Mouse (Mus musculus): Measurements from ENCODE around the gene Akap9. TPM values are rescaled to one million over a fixed set of nuclear protein-coding genes. Genes with fewer than 3 reads are reported as not detected.
"Not testable (repeated sequence)": the region's sequence is repeated elsewhere in the genome, so short reads cannot be mapped to it uniquely, and the experiment has no call there.

Akap9 gene
- polyA plus RNA-seq, 1 experiment from 2014 or later = 107 TPM

DNA sequence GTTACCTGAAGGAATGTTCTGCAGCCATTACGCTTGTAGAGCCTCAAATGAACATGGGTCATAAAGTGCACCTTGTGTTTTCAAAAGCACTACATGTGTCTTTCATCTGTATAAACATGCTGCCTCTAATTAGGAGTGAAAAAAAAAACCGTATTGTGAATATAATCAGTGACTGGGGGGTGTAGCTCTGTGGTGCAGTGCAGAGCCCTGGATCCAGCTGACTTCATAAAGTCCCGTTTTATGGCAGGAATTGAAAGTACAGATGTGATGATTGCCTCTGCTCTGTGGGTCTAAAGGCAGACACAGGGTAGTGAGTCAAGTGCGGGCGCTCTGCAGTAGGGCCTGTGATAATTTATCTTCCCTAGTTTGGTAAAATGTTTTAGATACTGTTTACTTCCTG is 2.9 kb downstream of the Akap9 start:
- 60% methylated on average over 5 of the region's 5 CpGs for WGBS
- no peaks in the 10 kb centered on the region for H3K27me3 ChIP-seq (ENCODE audit: control insufficient read depth, insufficient read depth, low read depth, low read length)

GRCm38 (mm10) chr5:3931636-3932035 is 3.8 kb downstream of the Akap9 start:
- Histone ChIP-seq H3K4me2 (ENCODE audit: low read depth, low read length) (no peak overlapping the region), H3K9ac (ENCODE audit: low read length) (no peak overlapping the region), H3K36me3 (ENCODE audit: control insufficient read depth, insufficient read depth, low read length) (no peaks in the 10 kb centered on the region), H3K4me3 (ENCODE audit: low read length) (no peak overlapping the region), H3K4me1 (replicated peaks; ENCODE audit: control insufficient read depth, insufficient read depth, low read length) (peaks cover 6% of the 10 kb centered on the region; the same call in 1 of the 2 replicates), H3K9me3 (ENCODE audit: control insufficient read depth, low read length) (no peaks in the 10 kb centered on the region), H3K27me3 (ENCODE audit: control insufficient read depth, insufficient read depth, low read depth, low read length) (no peaks in the 10 kb centered on the region), H3K27ac (ENCODE audit: low read length) (no peak overlapping the region)
- no peak for ATAC-seq (ENCODE audit: low read depth)
- WGBS = 91% methylated on average over 3 of the region's 3 CpGs

More for the DNA sequence above, 2.9 kb downstream of the Akap9 start:
- ATAC-seq (ENCODE audit: low read depth) = no peak
- H3K4me1 ChIP-seq (replicated peaks; ENCODE audit: control insufficient read depth, insufficient read depth, low read length) = peaks cover 6% of the 10 kb centered on the region; the same call in 1 of the 2 replicates
- no peak overlapping the region for H3K9ac ChIP-seq (ENCODE audit: low read length)
- no peak overlapping the region for H3K4me3 ChIP-seq (ENCODE audit: low read length)
- H3K4me2 ChIP-seq (ENCODE audit: low read depth, low read length) = no peak overlapping the region
- no peaks in the 10 kb centered on the region for H3K36me3 ChIP-seq (ENCODE audit: control insufficient read depth, insufficient read depth, low read length)
- H3K27ac ChIP-seq (ENCODE audit: low read length) = no peak overlapping the region
- no peaks in the 10 kb centered on the region for H3K9me3 ChIP-seq (ENCODE audit: control insufficient read depth, low read length)

- WGBS = 90% methylated on average over 3 of the region's 3 CpGs
- no peaks in the 10 kb centered on the region for H3K27me3 ChIP-seq (ENCODE audit: control insufficient read depth, insufficient read depth, low read depth, low read length)
- peaks cover 12% of the 10 kb centered on the region for H3K4me1 ChIP-seq (replicated peaks; ENCODE audit: control insufficient read depth, insufficient read depth, low read length)
- H3K27ac ChIP-seq (ENCODE audit: low read length) = no peak overlapping the region
- H3K9ac ChIP-seq (ENCODE audit: low read length) = no peak overlapping the region
- H3K4me3 ChIP-seq (ENCODE audit: low read length) = no peak overlapping the region
- H3K9me3 ChIP-seq (ENCODE audit: control insufficient read depth, low read length) = no peaks in the 10 kb centered on the region
- no peak overlapping the region for H3K4me2 ChIP-seq (ENCODE audit: low read depth, low read length)
- no peak for ATAC-seq (ENCODE audit: low read depth)
- no peaks in the 10 kb centered on the region for H3K36me3 ChIP-seq (ENCODE audit: control insufficient read depth, insufficient read depth, low read length)
Measured at GRCm38 (mm10) chr5:3933551-3933950, 5.7 kb downstream of the Akap9 start.

- no peak overlapping the region for H3K27ac ChIP-seq (ENCODE audit: low read length)
- H3K4me3 ChIP-seq (ENCODE audit: low read length) = no peak overlapping the region
- peaks cover 6% of the 10 kb centered on the region for H3K4me1 ChIP-seq (replicated peaks; ENCODE audit: control insufficient read depth, insufficient read depth, low read length)
- no peak overlapping the region for H3K4me2 ChIP-seq (ENCODE audit: low read depth, low read length)
- no peaks in the 10 kb centered on the region for H3K27me3 ChIP-seq (ENCODE audit: control insufficient read depth, insufficient read depth, low read depth, low read length)
- H3K9me3 ChIP-seq (ENCODE audit: control insufficient read depth, low read length) = no peaks in the 10 kb centered on the region
- 79% methylated on average over 5 of the region's 5 CpGs for WGBS
- ATAC-seq (ENCODE audit: low read depth) = no peak
- no peak overlapping the region for H3K9ac ChIP-seq (ENCODE audit: low read length)
- no peaks in the 10 kb centered on the region for H3K36me3 ChIP-seq (ENCODE audit: control insufficient read depth, insufficient read depth, low read length)
Measured at GRCm38 (mm10) chr5:3935266-3935665, 7.4 kb downstream of the Akap9 start.

- Histone ChIP-seq H3K27me3 (ENCODE audit: control insufficient read depth, insufficient read depth, low read depth, low read length) (no peaks in the 10 kb centered on the region), H3K4me1 (replicated peaks; ENCODE audit: control insufficient read depth, insufficient read depth, low read length) (peaks cover 6% of the 10 kb centered on the region), H3K4me3 (ENCODE audit: low read length) (no peak overlapping the region), H3K9ac (ENCODE audit: low read length) (no peak overlapping the region), H3K4me2 (ENCODE audit: low read depth, low read length) (no peak overlapping the region), H3K27ac (ENCODE audit: low read length) (no peak overlapping the region), H3K36me3 (ENCODE audit: control insufficient read depth, insufficient read depth, low read length) (no peaks in the 10 kb centered on the region), H3K9me3 (ENCODE audit: control insufficient read depth, low read length) (no peaks in the 10 kb centered on the region)
- WGBS = 62% methylated on average over 8 of the region's 8 CpGs
- peak; percentile 52; the same call in 1 of the 2 replicates for ATAC-seq (ENCODE audit: low read depth)
Measured at GRCm38 (mm10) chr5:3935778-3936554, 8.1 kb downstream of the Akap9 start.

DNA sequence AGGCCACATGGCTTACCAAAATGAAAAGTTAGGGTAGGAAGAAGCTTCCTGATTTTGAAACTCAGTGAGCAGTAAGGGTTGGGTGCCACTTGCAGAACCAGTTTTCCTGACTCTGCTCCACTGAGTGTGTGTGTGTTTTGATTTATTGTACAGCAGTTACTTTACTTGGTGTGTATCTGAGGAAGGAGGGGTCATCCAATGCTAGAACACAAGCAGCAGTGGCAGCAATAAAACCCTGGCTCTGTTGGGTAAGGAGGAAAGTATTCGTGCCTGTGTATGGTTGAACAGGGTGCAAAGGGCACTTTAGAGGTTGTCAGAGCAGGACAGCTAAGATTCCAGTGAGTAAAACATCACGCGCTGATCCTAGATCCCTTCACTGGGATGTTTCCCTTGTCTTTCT is 11.1 kb downstream of the Akap9 start:
- Histone ChIP-seq H3K9ac (ENCODE audit: low read length) (no peak overlapping the region), H3K4me2 (ENCODE audit: low read depth, low read length) (no peak overlapping the region), H3K27ac (ENCODE audit: low read length) (no peak overlapping the region), H3K36me3 (ENCODE audit: control insufficient read depth, insufficient read depth, low read length) (no peaks in the 10 kb centered on the region), H3K4me1 (replicated peaks; ENCODE audit: control insufficient read depth, insufficient read depth, low read length) (peaks cover 6% of the 10 kb centered on the region), H3K4me3 (ENCODE audit: low read length) (no peak overlapping the region), H3K9me3 (ENCODE audit: control insufficient read depth, low read length) (no peaks in the 10 kb centered on the region), H3K27me3 (ENCODE audit: control insufficient read depth, insufficient read depth, low read depth, low read length) (no peaks in the 10 kb centered on the region)
- WGBS = 87% methylated on average over 3 of the region's 3 CpGs
- no peak for ATAC-seq (ENCODE audit: low read depth)

DNA sequence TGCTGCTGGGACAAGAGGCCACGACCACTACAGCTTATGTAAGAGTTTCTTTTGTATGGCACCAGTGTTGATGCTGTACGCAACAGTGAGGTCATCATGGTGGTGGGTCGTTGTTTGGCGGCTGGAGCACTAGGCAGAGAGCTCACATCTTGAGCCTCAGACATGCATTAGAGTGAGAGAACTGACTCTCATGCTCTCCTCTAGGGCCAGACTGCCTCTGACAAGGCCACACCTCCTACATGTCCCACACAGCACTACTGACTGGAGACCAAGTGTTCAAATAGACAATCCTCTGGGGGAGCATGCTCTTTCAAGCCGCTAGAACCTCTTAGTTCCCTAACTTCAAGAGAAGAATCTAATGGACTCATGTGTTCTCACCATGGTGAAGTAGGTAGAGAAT is 11.5 kb downstream of the Akap9 start:
- ATAC-seq (ENCODE audit: low read depth) = no peak
- Histone ChIP-seq H3K36me3 (ENCODE audit: control insufficient read depth, insufficient read depth, low read length) (no peaks in the 10 kb centered on the region), H3K4me2 (ENCODE audit: low read depth, low read length) (no peak overlapping the region), H3K9ac (ENCODE audit: low read length) (no peak overlapping the region), H3K4me3 (ENCODE audit: low read length) (no peak overlapping the region), H3K27me3 (ENCODE audit: control insufficient read depth, insufficient read depth, low read depth, low read length) (no peaks in the 10 kb centered on the region), H3K9me3 (ENCODE audit: control insufficient read depth, low read length) (no peaks in the 10 kb centered on the region), H3K4me1 (replicated peaks; ENCODE audit: control insufficient read depth, insufficient read depth, low read length) (peaks cover 6% of the 10 kb centered on the region), H3K27ac (ENCODE audit: low read length) (no peak overlapping the region)
- WGBS = 95% methylated on average over 5 of the region's 5 CpGs

DNA sequence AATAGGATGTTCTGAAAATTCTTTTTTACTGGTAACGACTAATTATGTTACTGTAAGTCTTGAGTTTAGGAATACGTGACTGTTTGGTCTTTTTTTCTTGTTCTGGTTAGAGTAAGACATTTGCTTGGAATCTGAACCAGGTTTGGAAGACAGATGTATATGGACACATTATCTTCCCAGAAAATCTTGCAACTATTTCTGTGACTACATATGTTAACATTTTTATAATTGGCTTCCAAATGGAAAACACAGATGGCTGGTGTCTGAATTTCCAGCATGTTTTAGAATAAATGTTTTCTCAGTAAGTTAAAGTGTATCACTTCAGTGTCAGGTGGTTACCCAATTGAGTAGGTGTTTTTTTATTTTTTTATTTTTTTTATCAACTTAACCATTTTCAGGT is 13.4 kb downstream of the Akap9 start:
- Histone ChIP-seq H3K4me1 (replicated peaks; ENCODE audit: control insufficient read depth, insufficient read depth, low read length) (peaks cover 6% of the 10 kb centered on the region), H3K4me2 (ENCODE audit: low read depth, low read length) (no peak overlapping the region), H3K9me3 (ENCODE audit: control insufficient read depth, low read length) (no peaks in the 10 kb centered on the region), H3K4me3 (ENCODE audit: low read length) (no peak overlapping the region), H3K27ac (ENCODE audit: low read length) (no peak overlapping the region), H3K9ac (ENCODE audit: low read length) (no peak overlapping the region), H3K27me3 (ENCODE audit: control insufficient read depth, insufficient read depth, low read depth, low read length) (no peaks in the 10 kb centered on the region), H3K36me3 (ENCODE audit: control insufficient read depth, insufficient read depth, low read length) (no peaks in the 10 kb centered on the region)
- no peak for ATAC-seq (ENCODE audit: low read depth)
- WGBS = 88% methylated on average over 2 of the region's 2 CpGs

GRCm38 (mm10) chr5:3943169-3943568 is 15.3 kb downstream of the Akap9 start:
- H3K4me1 ChIP-seq (replicated peaks; ENCODE audit: control insufficient read depth, insufficient read depth, low read length); H3K9ac ChIP-seq (ENCODE audit: low read length); H3K9me3 ChIP-seq (ENCODE audit: control insufficient read depth, low read length); H3K36me3 ChIP-seq (ENCODE audit: control insufficient read depth, insufficient read depth, low read length); ATAC-seq (ENCODE audit: low read depth); H3K4me3 ChIP-seq (ENCODE audit: low read length); H3K4me2 ChIP-seq (ENCODE audit: low read depth, low read length); H3K27me3 ChIP-seq (ENCODE audit: control insufficient read depth, insufficient read depth, low read depth, low read length); H3K27ac ChIP-seq (ENCODE audit: low read length): not testable (repeated sequence)
- 78% methylated on average over 4 of the region's 4 CpGs for WGBS
